Mouse (Mus musculus) thymus, adult 2 months (tissue): ENCODE data around the gene Gzmm. TPM values are rescaled to one million over a fixed set of nuclear protein-coding genes. Genes with fewer than 3 reads are reported as not detected.
A peak's percentile ranks its signal among the peaks of the same experiment; 100 is the strongest.

ENCODE experiments used
- DNase-seq: peaks from one replicate; pipeline ENCODE4 v3.0.0; 2021
- H3K27ac ChIP-seq: fragments of 200-500 bp; 2 replicates; pipeline ENCODE4 v1.5.1; 2012; ENCODE audit warnings: low read length, control low read depth; ENCODE audit not compliant: control insufficient read depth, insufficient read depth
- H3K27me3 ChIP-seq: fragments of 200-500 bp; 2 replicates; pipeline ENCODE4 v1.6.1; 2012; ENCODE audit warnings: mild to moderate bottlenecking, low read length, moderate library complexity, mixed read lengths; ENCODE audit not compliant: control insufficient read depth, insufficient read depth
- H3K36me3 ChIP-seq: fragments of 200-500 bp; 2 replicates; pipeline ENCODE4 v1.6.1; 2012; ENCODE audit warnings: mild to moderate bottlenecking, low read length, moderate library complexity; ENCODE audit not compliant: control insufficient read depth, insufficient read depth
- H3K4me1 ChIP-seq: fragments of 200-500 bp; replicated peaks from 2 replicates; pipeline ENCODE4 v1.6.1; 2012; ENCODE audit warnings: low read length; ENCODE audit not compliant: control insufficient read depth, insufficient read depth
- H3K4me3 ChIP-seq: fragments of 200-500 bp; 2 replicates; pipeline ENCODE4 v1.5.1; 2012; ENCODE audit warnings: mild to moderate bottlenecking, low read length, control low read depth, moderate library complexity; ENCODE audit not compliant: control insufficient read depth, insufficient read depth
- CTCF ChIP-seq: fragments of 200-500 bp; IDR thresholded peaks from 2 replicates; pipeline ENCODE4 v1.5.1; 2012; ENCODE audit warnings: mild to moderate bottlenecking, control low read depth, low read length, moderate library complexity, borderline replicate concordance; ENCODE audit not compliant: control insufficient read depth, poor library complexity, insufficient read depth; ENCODE audit errors: extremely low read depth
- POLR2A ChIP-seq: fragments of 200-500 bp; IDR thresholded peaks from 2 replicates; pipeline ENCODE4 v1.6.1; 2012; ENCODE audit warnings: mild to moderate bottlenecking, low read length, control low read depth, moderate library complexity; ENCODE audit not compliant: control insufficient read depth, poor library complexity, insufficient read depth; ENCODE audit errors: extremely low read depth
- WGBS: fragments of 180-500 bp; shearing (Covaris S2); methylation state at CpG from one replicate; pipeline ENCODE4 v1.1.7; 2018; 5-methylcytosine and 5-hydroxymethylcytosine counted together
- polyA plus RNA-seq: library from polyadenylated mRNA; depleted of rRNA; stranded (reverse); fragments of >200 nt; gene quantifications from 2 replicates; pipeline ENCODE4 v1.2.3, GENCODE M21; 2012

Gzmm gene
- polyA plus RNA-seq, 1 experiment, result 1.2 TPM

DNA sequence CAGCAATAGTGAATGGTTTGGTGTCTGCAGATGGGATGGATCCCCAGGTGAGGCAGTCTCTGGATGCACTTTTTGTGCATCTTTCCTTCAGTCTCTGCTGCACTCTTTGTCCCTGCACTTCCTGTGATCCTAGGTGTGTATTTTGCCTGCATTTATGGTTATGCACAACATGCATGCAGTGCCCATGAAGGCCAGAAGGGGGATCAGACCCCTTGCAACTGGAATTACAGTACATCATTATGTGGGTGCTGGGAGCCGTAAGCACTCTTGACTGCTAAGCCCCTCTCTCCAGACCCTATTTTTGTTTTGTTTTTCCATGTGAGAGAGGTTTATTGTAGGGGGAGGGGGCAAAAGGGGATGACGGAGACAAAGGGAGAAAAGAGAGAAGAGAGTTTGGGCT, 28.5 kb upstream of the Gzmm start:
- TF ChIP-seq CTCF (no peak), POLR2A (no peak)
- no peaks in the 10 kb centered on the region for H3K27me3 ChIP-seq
- no peaks in the 10 kb centered on the region for H3K4me1 ChIP-seq
- no peak overlapping the region for H3K4me3 ChIP-seq
- no peaks in the 10 kb centered on the region for H3K36me3 ChIP-seq
- H3K27ac ChIP-seq, result no peak overlapping the region
- WGBS, result 86% methylated on average over 2 of the region's 2 CpGs
- DNase-seq, result no peak

DNA sequence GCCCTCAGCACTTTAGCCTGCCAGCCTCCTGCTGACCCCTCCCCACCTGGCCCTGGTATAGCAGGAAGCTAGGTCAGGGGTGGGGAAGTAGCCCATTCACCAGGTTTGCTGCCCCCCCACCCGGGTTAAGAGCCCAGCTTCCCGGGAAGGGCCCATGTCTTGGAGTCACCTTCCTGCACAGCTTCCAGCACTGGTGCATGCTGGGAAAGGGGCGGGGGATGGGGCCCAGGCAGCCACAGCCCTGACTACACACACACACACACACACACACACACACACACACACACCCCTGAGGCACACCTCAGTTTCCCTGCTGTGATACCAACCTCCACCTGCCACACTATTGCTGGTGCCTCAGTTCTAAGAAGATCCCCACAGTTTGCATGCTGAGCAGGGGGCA, 27.0 kb upstream of the Gzmm start:
- Histone ChIP-seq H3K27me3 (no peaks in the 10 kb centered on the region), H3K36me3 (no peaks in the 10 kb centered on the region), H3K4me3 (no peak overlapping the region), H3K27ac (no peak overlapping the region), H3K4me1 (no peaks in the 10 kb centered on the region)
- WGBS, result 62% methylated on average over 3 of the region's 3 CpGs
- no peak for TF ChIP-seq POLR2A
- no peak for TF ChIP-seq CTCF
- DNase-seq, result no peak

DNA sequence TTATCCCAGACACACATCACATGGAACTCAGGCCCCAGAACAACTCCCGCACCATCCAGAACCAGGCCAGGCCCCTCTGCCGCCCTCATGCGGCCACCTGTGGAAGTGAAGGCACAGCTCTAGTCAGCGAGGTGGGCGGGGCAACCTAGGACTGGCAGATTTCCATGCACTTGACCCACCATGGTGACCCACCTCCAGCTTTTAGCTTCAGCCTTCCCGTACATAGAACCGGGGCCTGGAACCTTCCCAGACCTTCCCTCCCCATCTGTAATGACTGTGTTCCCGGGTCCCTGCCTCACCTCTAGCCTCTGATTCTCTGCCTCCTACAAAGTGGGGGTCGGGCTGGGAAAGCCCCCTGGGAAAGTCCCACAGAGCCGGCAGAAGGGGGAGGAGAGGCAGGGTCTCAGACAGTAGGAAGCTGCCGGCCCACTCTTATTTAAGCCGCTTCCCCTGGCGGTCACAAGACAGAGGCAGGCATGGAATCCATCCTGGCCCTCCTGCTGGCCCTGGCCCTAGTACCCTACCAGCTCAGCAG, 24.6 kb upstream of the Gzmm start, which contains the start of gene Madcam1:
TSS of gene Madcam1 (plus strand) at position 429 of the 535 bp plus-strand sequence.
- Histone ChIP-seq H3K4me1 (no peaks in the 10 kb centered on the region), H3K4me3 (no peak within 1 kb of the TSS), H3K36me3 (no peaks in the 10 kb centered on the region), H3K27me3 (no peaks in the 10 kb centered on the region), H3K27ac (no peak within 1 kb of the TSS)
- peak; percentile 95 for TF ChIP-seq CTCF
- TF ChIP-seq POLR2A, result no peak
- peak; percentile 75 for DNase-seq
- 24% methylated on average over 13 of the region's 13 CpGs for WGBS

DNA sequence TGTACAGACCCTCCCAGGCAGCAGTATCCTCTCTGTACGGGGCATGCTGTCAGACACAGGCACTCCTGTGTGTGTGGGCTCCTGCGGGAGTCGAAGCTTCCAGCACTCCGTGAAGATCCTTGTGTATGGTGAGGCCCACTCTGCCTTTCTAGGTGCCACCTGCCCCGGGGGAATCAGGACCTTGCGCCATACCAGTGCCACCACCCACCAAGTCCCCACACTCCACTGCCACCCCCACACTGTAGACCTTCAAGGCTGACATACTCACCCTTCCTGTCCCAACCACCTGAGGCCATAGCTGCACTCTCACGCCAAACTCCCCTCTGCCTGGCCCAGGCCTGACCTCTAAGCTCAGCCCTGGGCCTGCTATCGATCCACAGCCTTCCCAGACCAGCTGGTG, 23.8 kb upstream of the Gzmm start:
- Histone ChIP-seq H3K36me3 (no peaks in the 10 kb centered on the region), H3K27ac (no peak overlapping the region), H3K4me3 (no peak overlapping the region), H3K27me3 (no peaks in the 10 kb centered on the region), H3K4me1 (peaks cover 3% of the 10 kb centered on the region)
- WGBS, result 90% methylated on average over 8 of the region's 8 CpGs
- DNase-seq, result no peak
- TF ChIP-seq CTCF (no peak), POLR2A (no peak)

DNA sequence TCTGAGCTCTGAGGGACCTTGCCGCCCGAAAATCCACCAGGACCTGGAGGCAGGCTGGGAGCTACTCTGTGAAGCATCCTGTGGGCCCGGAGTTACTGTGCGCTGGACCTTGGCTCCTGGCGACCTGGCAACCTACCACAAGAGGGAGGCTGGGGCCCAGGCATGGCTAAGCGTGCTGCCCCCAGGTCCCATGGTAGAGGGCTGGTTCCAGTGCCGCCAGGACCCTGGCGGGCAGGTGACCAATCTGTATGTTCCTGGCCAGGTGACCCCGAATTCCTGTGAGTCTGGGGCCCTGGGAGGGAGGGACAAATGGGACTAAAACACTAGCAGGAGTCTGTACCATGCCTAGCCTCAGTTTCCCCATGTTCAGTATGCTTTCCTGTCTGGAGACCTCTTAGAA, 22.3 kb upstream of the Gzmm start:
- Histone ChIP-seq H3K27ac (no peak overlapping the region), H3K4me3 (no peak overlapping the region), H3K4me1 (peaks cover 9% of the 10 kb centered on the region), H3K27me3 (no peaks in the 10 kb centered on the region), H3K36me3 (no peaks in the 10 kb centered on the region)
- no peak for DNase-seq
- 81% methylated on average over 9 of the region's 9 CpGs for WGBS
- no peak for TF ChIP-seq POLR2A
- no peak for TF ChIP-seq CTCF

DNA sequence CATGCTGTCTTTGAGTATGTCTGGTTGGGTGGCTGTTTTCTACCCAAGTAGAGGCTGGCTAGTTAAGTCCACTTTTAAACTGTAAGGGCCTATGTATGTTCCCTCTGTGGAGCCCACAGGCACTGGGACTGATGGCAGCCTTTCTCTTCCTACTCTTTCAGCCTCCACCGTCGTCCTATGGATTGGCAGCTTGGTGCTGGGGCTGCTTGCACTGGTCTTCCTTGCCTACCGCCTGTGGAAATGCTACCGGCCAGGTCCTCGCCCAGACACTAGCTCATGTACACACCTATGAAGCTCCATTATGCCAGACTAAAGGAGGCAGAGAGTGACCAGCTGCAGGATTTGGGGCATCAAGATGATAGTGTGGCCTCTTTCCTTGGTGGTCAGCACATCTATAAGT, 20.7 kb upstream of the Gzmm start:
- Histone ChIP-seq H3K36me3 (no peaks in the 10 kb centered on the region), H3K27ac (no peak overlapping the region), H3K4me1 (peaks cover 9% of the 10 kb centered on the region), H3K27me3 (no peaks in the 10 kb centered on the region), H3K4me3 (no peak overlapping the region)
- DNase-seq, result no peak
- TF ChIP-seq POLR2A (no peak), CTCF (no peak)
- WGBS, result 78% methylated on average over 5 of the region's 5 CpGs
